Mouse (Mus musculus): Measurements from ENCODE around the gene Dkkl1. TPM values are rescaled to one million over a fixed set of nuclear protein-coding genes. Genes with fewer than 3 reads are reported as not detected.
"Not testable (repeated sequence)": the region's sequence is repeated elsewhere in the genome, so short reads cannot be mapped to it uniquely, and the experiment has no call there.

Dkkl1 gene
- polyA plus RNA-seq (2014; fragmentation: Nextera tagmentation; extraction: Ambion mirVana): 8.7 and 11.3 TPM in 2 replicates

GRCm38 (mm10) chr7:45211851-45212251 lies at the start of gene Dkkl1:
TSS of gene Dkkl1 (minus strand) at chr7:45212147.
- H3K27ac ChIP-seq: no peak within 1 kb of the TSS
- H3K36me3 ChIP-seq (replicated peaks; ENCODE audit: control insufficient read depth, insufficient read depth): no peaks in the 10 kb centered on the region
- no peak within 1 kb of the TSS for H3K4me3 ChIP-seq (replicated peaks; ENCODE audit: low read length)
- peaks cover 25% of the 10 kb centered on the region for H3K27me3 ChIP-seq (ENCODE audit: control insufficient read depth, insufficient read depth, low read length)
- ATAC-seq (ENCODE audit: low FRiP score) (no peak), DNase-seq (ENCODE audit: low spot score) (no peak)
- WGBS: 6% methylated on average over 17 of the region's 17 CpGs
- peaks cover 9% of the 10 kb centered on the region for H3K4me1 ChIP-seq (replicated peaks; ENCODE audit: control insufficient read depth, insufficient read depth, low read length)
- no peaks in the 10 kb centered on the region for H3K9me3 ChIP-seq (ENCODE audit: control insufficient read depth, low read length)
- H3K4me2 ChIP-seq (replicated peaks): peak within 1 kb of the TSS; percentile 24
- no peak within 1 kb of the TSS for H3K9ac ChIP-seq

GRCm38 (mm10) chr7:45259281-45259680 lies 47.3 kb upstream of the Dkkl1 start:
- DNase-seq (ENCODE audit: low spot score) (no peak), ATAC-seq (ENCODE audit: low FRiP score) (no peak)
- Histone ChIP-seq H3K4me1 (replicated peaks; ENCODE audit: control insufficient read depth, insufficient read depth, low read length) (no peaks in the 10 kb centered on the region), H3K27me3 (ENCODE audit: control insufficient read depth, insufficient read depth, low read length) (no peaks in the 10 kb centered on the region), H3K9ac (no peak overlapping the region), H3K27ac (no peak overlapping the region), H3K36me3 (replicated peaks; ENCODE audit: control insufficient read depth, insufficient read depth) (no peaks in the 10 kb centered on the region), H3K4me2 (replicated peaks) (no peak overlapping the region), H3K4me3 (replicated peaks; ENCODE audit: low read length) (no peak overlapping the region), H3K9me3 (ENCODE audit: control insufficient read depth, low read length) (no peaks in the 10 kb centered on the region)
- 84% methylated on average over 8 of the region's 8 CpGs for WGBS

- Histone ChIP-seq H3K4me2 (replicated peaks) (no peak overlapping the region), H3K9me3 (ENCODE audit: control insufficient read depth, low read length) (no peaks in the 10 kb centered on the region), H3K4me3 (replicated peaks; ENCODE audit: low read length) (no peak overlapping the region), H3K36me3 (replicated peaks; ENCODE audit: control insufficient read depth, insufficient read depth) (no peaks in the 10 kb centered on the region), H3K4me1 (replicated peaks; ENCODE audit: control insufficient read depth, insufficient read depth, low read length) (no peaks in the 10 kb centered on the region), H3K27ac (no peak overlapping the region), H3K9ac (no peak overlapping the region), H3K27me3 (ENCODE audit: control insufficient read depth, insufficient read depth, low read length) (no peaks in the 10 kb centered on the region)
- ATAC-seq (ENCODE audit: low FRiP score) (no peak), DNase-seq (ENCODE audit: low spot score) (no peak)
- WGBS: 60% methylated on average over 11 of the region's 11 CpGs
Measured at GRCm38 (mm10) chr7:45257063-45257840, 45.3 kb upstream of the Dkkl1 start.

DNA sequence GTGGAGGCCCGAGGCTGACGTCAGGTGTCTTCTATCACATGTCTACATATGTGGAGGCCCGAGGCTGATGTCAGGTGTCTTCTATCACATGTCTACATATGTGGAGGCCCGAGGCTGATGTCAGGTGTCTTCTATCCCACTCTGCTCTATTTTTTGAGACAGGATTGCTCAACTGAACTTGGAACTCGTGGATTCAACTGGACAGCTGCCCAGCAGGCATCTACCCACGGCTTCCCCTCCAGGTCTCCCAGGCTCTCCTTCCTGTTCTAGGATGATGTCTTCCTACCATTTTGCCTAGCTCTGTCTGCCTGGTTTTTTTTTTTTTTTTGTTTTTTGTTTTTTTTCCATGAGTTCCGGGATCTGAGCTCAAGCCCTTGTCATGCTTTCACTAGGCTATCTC lies 43.9 kb upstream of the Dkkl1 start:
- WGBS: 82% methylated on average over 5 of the region's 7 CpGs
- H3K9me3 ChIP-seq (ENCODE audit: control insufficient read depth, low read length); H3K4me2 ChIP-seq (replicated peaks); H3K36me3 ChIP-seq (replicated peaks; ENCODE audit: control insufficient read depth, insufficient read depth); ATAC-seq (ENCODE audit: low FRiP score); H3K4me1 ChIP-seq (replicated peaks; ENCODE audit: control insufficient read depth, insufficient read depth, low read length); H3K27ac ChIP-seq; H3K4me3 ChIP-seq (replicated peaks; ENCODE audit: low read length); H3K9ac ChIP-seq; H3K27me3 ChIP-seq (ENCODE audit: control insufficient read depth, insufficient read depth, low read length); DNase-seq (ENCODE audit: low spot score): not testable (repeated sequence)

DNA sequence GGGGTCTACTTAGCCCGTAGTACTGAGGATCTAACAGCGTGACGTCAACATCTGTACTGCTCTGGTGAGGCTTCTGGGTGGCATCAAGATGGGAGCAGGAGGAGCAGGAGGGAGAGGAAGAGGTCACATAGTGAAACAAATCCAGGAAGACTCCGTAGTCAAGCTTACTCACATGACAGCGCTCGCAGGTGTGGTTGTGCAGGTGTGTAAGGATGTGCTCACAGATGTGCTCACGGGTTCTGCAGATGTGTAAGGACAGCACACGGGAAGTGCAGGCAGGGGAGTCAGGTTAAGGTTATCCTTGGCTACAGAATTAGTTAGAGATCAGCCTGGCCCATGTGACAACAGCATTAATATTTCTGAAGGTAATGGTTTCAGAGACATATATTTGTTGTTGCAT lies 41.9 kb upstream of the Dkkl1 start:
- Histone ChIP-seq H3K4me2 (replicated peaks) (no peak overlapping the region), H3K4me3 (replicated peaks; ENCODE audit: low read length) (no peak overlapping the region), H3K4me1 (replicated peaks; ENCODE audit: control insufficient read depth, insufficient read depth, low read length) (no peaks in the 10 kb centered on the region), H3K36me3 (replicated peaks; ENCODE audit: control insufficient read depth, insufficient read depth) (no peaks in the 10 kb centered on the region), H3K27me3 (ENCODE audit: control insufficient read depth, insufficient read depth, low read length) (no peaks in the 10 kb centered on the region), H3K27ac (no peak overlapping the region), H3K9ac (no peak overlapping the region), H3K9me3 (ENCODE audit: control insufficient read depth, low read length) (no peaks in the 10 kb centered on the region)
- WGBS: 91% methylated on average over 8 of the region's 8 CpGs
- ATAC-seq (ENCODE audit: low FRiP score) (no peak), DNase-seq (ENCODE audit: low spot score) (no peak)

DNA sequence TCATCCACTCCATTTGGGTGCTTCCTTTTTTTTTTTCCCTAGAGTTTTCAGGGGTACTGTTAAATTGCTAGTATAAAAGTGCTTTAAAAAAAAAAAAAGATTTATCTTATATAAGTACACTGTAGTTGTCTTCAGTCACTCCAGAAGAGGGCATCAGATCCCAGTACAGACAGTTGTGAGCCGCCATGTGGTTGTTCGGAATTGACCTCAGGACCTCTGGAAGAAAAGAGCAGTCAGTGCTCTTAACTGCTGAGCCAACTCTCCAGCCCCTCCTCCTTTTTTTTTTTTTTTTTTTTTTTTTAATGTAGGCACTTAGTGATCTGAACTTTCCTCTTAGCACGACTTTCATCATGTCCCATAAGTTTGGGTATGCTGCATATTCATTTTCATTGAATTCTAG lies 35.7 kb upstream of the Dkkl1 start:
- H3K27ac ChIP-seq: no peak overlapping the region
- 45% methylated on average over 3 of the region's 3 CpGs for WGBS

GRCm38 (mm10) chr7:45241389-45241749 lies 29.4 kb upstream of the Dkkl1 start:
- Histone ChIP-seq H3K9ac (0 out of 2 replicates have a peak overlapping the region, but pooled peaks have one; percentile 51), H3K4me3 (replicated peaks; ENCODE audit: low read length) (peak overlapping the region; percentile 39; the same call in 1 of the 2 replicates), H3K9me3 (ENCODE audit: control insufficient read depth, low read length) (no peaks in the 10 kb centered on the region), H3K36me3 (replicated peaks; ENCODE audit: control insufficient read depth, insufficient read depth) (no peaks in the 10 kb centered on the region), H3K27ac (no peak overlapping the region), H3K27me3 (ENCODE audit: control insufficient read depth, insufficient read depth, low read length) (peaks cover 9% of the 10 kb centered on the region), H3K4me2 (replicated peaks) (peak overlapping the region; percentile 69), H3K4me1 (replicated peaks; ENCODE audit: control insufficient read depth, insufficient read depth, low read length) (peaks cover 10% of the 10 kb centered on the region)
- ATAC-seq (ENCODE audit: low FRiP score) (no peak), DNase-seq (ENCODE audit: low spot score) (no peak)
- WGBS: 74% methylated on average over 6 of the region's 6 CpGs

More for the DNA sequence above, 35.7 kb upstream of the Dkkl1 start:
- no peaks in the 10 kb centered on the region for H3K9me3 ChIP-seq (ENCODE audit: control insufficient read depth, low read length)
- H3K27me3 ChIP-seq (ENCODE audit: control insufficient read depth, insufficient read depth, low read length): no peaks in the 10 kb centered on the region
- no peak overlapping the region for H3K4me3 ChIP-seq (replicated peaks; ENCODE audit: low read length)
- H3K4me1 ChIP-seq (replicated peaks; ENCODE audit: control insufficient read depth, insufficient read depth, low read length): no peaks in the 10 kb centered on the region
- no peaks in the 10 kb centered on the region for H3K36me3 ChIP-seq (replicated peaks; ENCODE audit: control insufficient read depth, insufficient read depth)
- H3K4me2 ChIP-seq (replicated peaks): no peak overlapping the region
- ATAC-seq (ENCODE audit: low FRiP score) (no peak), DNase-seq (ENCODE audit: low spot score) (no peak)
- H3K9ac ChIP-seq: no peak overlapping the region

- ATAC-seq (ENCODE audit: low FRiP score) (peak; percentile 53; the same call in 1 of the 2 replicates), DNase-seq (ENCODE audit: low spot score) (peak; percentile 71)
- Histone ChIP-seq H3K27ac (no peak within 1 kb of the TSS), H3K9me3 (ENCODE audit: control insufficient read depth, low read length) (no peaks in the 10 kb centered on the region), H3K4me2 (replicated peaks) (peak within 1 kb of the TSS; percentile 69), H3K4me1 (replicated peaks; ENCODE audit: control insufficient read depth, insufficient read depth, low read length) (peaks cover 10% of the 10 kb centered on the region), H3K36me3 (replicated peaks; ENCODE audit: control insufficient read depth, insufficient read depth) (no peaks in the 10 kb centered on the region), H3K9ac (peak within 1 kb of the TSS; percentile 51; the same call in 1 of the 2 replicates), H3K4me3 (replicated peaks; ENCODE audit: low read length) (peak within 1 kb of the TSS; percentile 39), H3K27me3 (ENCODE audit: control insufficient read depth, insufficient read depth, low read length) (peaks cover 9% of the 10 kb centered on the region)
- 7% methylated on average over 53 of the region's 53 CpGs for WGBS
Measured at GRCm38 (mm10) chr7:45240633-45241388, 28.9 kb upstream of the Dkkl1 start, which contains the start of gene Slc6a16. TSS of gene Slc6a16 (plus strand) at chr7:45241085.

DNA sequence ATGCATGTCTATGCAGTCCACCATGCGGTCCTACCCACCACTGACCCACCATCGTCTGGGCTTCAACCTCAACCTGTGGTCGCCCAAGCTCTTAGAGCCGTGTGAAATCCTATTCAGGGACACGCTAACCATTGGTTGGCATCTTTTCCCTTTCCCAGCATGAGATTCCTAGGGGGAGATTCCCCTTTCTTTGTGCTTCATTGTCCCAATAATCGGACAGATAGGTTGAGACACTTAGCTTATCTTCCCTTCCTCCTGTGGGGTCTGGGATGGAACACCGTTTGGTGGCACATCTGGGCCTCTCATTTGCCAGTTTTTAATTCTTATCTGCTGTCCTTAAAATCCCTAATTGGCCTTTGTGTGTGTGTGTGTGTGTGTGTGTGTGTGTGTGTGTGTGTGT lies 28.2 kb upstream of the Dkkl1 start:
- Histone ChIP-seq H3K9me3 (ENCODE audit: control insufficient read depth, low read length) (no peaks in the 10 kb centered on the region), H3K4me3 (replicated peaks; ENCODE audit: low read length) (no peak overlapping the region), H3K27me3 (ENCODE audit: control insufficient read depth, insufficient read depth, low read length) (peaks cover 9% of the 10 kb centered on the region), H3K36me3 (replicated peaks; ENCODE audit: control insufficient read depth, insufficient read depth) (no peaks in the 10 kb centered on the region), H3K4me2 (replicated peaks) (peak overlapping the region; percentile 69), H3K4me1 (replicated peaks; ENCODE audit: control insufficient read depth, insufficient read depth, low read length) (peaks cover 11% of the 10 kb centered on the region), H3K27ac (no peak overlapping the region), H3K9ac (no peak overlapping the region)
- DNase-seq (ENCODE audit: low spot score): no peak
- no peak for ATAC-seq (ENCODE audit: low FRiP score)
- 75% methylated on average over 7 of the region's 7 CpGs for WGBS

All from hindbrain, embryonic 14.5 days (tissue).